Mouse (Mus musculus) lung, adult 2 months (tissue): ENCODE results near the gene Gm45140. TPM values are rescaled to one million over a fixed set of nuclear protein-coding genes. Genes with fewer than 3 reads are reported as not detected.
"Not testable (repeated sequence)": the region's sequence is repeated elsewhere in the genome, so short reads cannot be mapped to it uniquely, and the experiment has no call there.

Experiments
- DNase-seq: peaks from one replicate; pipeline ENCODE4 v3.0.0; 2022
- H3K4me1 ChIP-seq: fragments of 200-500 bp; 2 replicates; pipeline ENCODE4 v1.6.1; 2011; ENCODE audit warnings: low read length; ENCODE audit not compliant: control insufficient read depth, insufficient read depth
- H3K4me3 ChIP-seq: fragments of 200-500 bp; replicated peaks from 2 replicates; pipeline ENCODE3; 2011; ENCODE audit warnings: low read depth, mild to moderate bottlenecking, control low read depth, low read length; ENCODE audit errors: extremely low read depth
- CTCF ChIP-seq: fragments of 200-500 bp; IDR thresholded peaks from 2 replicates; pipeline ENCODE4 v1.5.1; 2011; ENCODE audit warnings: mild to moderate bottlenecking, low read length, control low read depth; ENCODE audit not compliant: insufficient read depth
- POLR2A ChIP-seq: fragments of 200-500 bp; IDR thresholded peaks from 2 replicates; pipeline ENCODE4 v1.6.1; 2011; ENCODE audit warnings: low read depth, mild to moderate bottlenecking, control low read depth, low read length, borderline replicate concordance; ENCODE audit errors: extremely low read depth
- WGBS: fragments of 180-500 bp; shearing (Covaris S2); methylation state at CpG from one replicate; pipeline ENCODE4 v1.1.7; 2018; 5-methylcytosine and 5-hydroxymethylcytosine counted together
- polyA plus RNA-seq: library from polyadenylated mRNA; depleted of rRNA; stranded (reverse); fragments of >200 nt; gene quantifications from 2 replicates; pipeline ENCODE4 v1.2.3, GENCODE M21; 2012

Gene Gm45140
- polyA plus RNA-seq, 1 experiment: 0.47 TPM

DNA sequence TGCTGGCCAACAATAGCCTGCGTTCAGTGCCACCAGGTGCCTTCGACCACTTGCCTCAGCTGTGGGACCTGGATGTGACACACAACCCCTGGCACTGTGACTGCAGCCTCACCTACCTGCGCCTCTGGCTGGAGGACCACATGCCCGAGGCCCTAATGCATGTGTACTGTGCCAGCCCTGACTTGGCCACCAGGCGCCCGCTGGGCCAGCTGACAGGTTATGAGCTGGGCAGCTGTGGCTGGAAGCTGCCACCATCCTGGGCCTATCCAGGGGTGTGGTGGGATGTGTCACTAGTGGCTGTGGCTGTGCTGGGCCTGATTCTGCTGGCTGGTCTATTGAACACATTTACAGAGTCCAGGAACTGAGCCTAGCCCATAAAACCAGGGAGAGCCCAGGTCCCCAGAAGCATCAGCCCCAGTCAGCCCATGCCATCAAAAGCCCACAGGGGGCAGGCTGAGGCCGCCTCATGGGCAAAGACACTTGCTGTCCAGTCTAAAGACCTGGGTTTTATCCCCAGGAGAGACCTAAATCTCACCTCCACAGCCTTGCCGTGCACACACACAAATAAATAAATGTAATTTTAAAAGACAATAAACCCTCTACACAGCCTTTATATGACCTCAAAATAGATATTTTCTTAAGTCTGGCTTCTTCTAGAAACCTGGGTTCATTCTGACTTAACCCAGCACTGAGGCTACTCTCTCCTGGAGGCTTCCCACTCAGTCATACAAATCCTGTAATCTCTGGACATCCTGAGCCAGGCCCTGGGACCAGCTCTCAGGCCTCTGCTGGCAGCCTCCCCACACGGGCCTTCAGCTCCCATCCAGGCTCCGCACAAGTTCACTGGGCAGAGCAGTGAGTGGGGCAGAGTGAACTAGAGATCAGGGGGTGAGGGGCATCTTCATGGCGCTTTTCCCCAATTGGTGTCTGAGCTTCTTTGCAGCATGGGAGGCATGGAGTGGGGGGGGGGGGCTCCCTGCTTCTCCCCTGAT, 56.1 kb downstream of the Gm45140 start:
- peak; percentile 37 for TF ChIP-seq CTCF
- TF ChIP-seq POLR2A: no peak
- Histone ChIP-seq H3K4me1 (no peaks in the 10 kb centered on the region), H3K4me3 (no peak overlapping the region)
- DNase-seq: no peak
- WGBS: 86% methylated on average over 11 of the region's 11 CpGs

DNA sequence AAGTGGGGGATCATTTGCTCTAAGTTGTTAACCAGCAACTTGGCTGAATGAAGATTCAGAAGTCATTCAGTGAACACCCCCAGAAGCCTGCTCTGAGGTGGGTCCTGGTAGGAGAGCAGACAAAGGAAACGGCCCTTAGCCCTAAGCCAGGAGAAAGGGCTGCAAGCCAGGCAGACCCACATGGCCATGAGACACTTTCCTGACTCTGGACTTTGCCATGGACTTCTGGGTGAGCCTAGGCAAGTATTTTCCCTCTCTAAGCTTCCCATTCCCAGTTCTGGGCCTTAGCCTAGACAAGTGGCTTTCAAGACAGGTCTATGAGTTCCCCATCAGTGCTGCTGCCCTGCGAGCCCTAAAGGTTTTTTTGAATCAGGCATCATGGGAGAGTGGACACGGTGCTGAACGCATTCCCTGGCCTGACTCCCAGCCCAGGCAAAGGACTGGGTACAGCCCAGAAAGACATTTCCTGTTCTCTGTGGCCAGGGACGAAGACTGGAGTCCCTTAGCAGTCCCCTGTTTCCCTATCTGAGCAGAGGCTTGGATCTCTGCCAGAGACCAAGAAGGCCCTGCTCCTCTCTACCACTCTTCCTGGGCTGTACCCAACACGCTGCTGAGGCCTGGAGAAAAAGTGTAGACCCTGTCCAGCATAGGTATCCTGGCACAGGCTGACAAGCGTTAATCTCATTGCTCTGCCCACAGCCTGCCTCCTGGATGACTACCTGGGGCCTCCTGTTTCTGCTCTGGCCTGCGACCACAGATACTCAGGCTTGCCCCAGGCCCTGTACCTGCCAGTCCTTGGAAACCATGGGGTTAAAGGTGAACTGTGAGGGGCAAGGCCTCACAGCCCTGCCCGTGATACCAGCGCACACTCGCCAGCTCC, 57.1 kb downstream of the Gm45140 start:
- H3K4me1 ChIP-seq: no peaks in the 10 kb centered on the region
- H3K4me3 ChIP-seq: no peak overlapping the region
- TF ChIP-seq POLR2A: no peak
- TF ChIP-seq CTCF: no peak
- DNase-seq: no peak
- 51% methylated on average over 11 of the region's 11 CpGs for WGBS

DNA sequence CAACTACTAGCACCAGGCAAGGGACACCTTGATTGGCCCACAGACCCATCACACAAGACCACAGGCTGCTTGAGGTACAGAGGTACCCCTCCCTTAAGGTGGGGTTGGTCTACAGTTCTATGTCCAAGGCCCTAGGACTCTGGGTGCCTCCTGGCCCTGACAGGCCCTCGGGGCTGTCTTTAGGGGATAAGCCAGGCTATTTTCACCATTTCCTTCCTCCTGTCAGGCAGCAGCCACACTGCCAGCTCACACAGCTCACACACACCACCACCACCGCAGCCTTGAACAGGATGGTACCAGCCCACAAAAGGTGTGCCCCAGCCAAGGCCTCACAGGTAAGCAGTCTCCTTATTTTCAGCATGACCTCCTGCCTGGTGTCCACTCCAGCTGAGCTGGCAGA, 57.8 kb downstream of the Gm45140 start, which contains the start of gene Gp9:
Gene Gp9 (plus strand): TSS at position 231 of the 400 bp plus-strand sequence.
- no peaks in the 10 kb centered on the region for H3K4me1 ChIP-seq
- WGBS: 34% methylated on average over 2 of the region's 2 CpGs
- no peak for DNase-seq
- no peak for TF ChIP-seq POLR2A
- no peak for TF ChIP-seq CTCF
- H3K4me3 ChIP-seq: no peak within 1 kb of the TSS

DNA sequence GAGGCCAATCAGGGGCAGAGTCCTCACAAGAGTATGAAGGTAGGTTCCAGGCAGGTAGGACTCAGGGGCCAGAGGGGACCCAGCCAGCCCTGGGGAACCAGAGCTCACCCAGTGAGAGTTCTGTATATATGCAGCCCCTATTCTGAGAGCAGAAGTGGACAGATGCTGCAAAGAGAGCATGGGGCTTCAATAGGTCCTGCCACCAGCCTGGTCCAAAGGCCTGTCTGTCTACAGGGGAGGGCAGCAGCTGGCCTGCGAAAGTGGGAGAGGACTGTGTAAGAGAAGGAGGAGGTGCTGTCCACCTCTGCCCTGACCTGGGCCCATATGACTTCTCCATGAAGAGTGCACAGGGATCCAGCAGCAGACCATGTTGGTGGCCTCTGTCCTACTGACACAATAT, 58.9 kb downstream of the Gm45140 start:
- 86% methylated on average over 1 of the region's 1 CpGs for WGBS
- no peak for DNase-seq
- no peak overlapping the region for H3K4me3 ChIP-seq
- H3K4me1 ChIP-seq: no peaks in the 10 kb centered on the region
- TF ChIP-seq POLR2A (no peak), CTCF (no peak)

DNA sequence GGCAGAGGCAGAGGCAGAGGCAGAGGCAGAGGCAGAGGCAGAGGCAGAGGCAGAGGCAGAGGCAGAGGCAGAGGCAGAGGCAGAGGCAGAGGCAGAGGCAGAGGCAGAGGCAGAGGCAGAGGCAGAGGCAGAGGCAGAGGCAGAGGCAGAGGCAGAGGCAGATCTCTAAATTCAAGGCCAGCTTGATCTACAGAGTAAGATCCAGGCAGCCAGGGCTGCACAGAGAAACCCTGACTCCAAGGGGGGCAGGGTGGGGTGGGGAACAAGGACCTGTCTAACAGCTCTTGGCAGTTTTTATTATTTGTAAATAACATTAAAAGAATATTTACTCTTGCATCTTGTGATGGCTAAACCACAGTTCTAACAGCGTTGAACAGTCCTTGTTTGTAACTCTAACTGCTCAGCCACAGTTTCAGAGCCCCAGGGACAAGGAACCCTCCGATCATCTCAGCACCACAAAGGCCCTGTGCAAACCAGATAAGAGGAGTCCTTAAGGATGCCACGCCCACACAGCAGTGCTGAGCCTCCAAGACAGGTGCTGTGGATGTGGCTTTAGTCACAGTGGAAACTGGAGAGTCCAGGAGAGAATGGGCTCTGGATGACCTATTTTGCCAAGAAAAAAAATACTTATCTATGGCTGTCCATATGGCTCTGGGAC, 59.9 kb downstream of the Gm45140 start:
- no peaks in the 10 kb centered on the region for H3K4me1 ChIP-seq
- 43% methylated on average over 3 of the region's 3 CpGs for WGBS
- H3K4me3 ChIP-seq: no peak overlapping the region
- no peak for DNase-seq
- TF ChIP-seq CTCF (no peak), POLR2A (no peak)

DNA sequence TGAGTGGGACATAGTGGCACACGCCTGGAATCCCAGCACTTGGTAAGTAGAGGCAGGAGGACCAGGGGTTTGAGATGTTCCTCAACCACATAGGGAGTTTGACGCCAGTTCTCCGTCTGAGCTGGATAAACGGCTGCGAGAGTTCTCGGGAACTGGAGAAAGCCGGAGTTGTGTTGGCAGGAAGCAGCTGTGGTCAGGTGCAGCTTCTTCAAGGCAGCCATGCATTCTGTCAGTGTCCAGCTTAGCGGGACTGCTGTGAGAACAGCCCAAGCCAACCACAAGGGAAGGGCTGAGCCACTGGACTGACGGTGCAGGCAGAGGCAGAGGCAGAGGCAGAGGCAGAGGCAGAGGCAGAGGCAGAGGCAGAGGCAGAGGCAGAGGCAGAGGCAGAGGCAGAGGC, 60.7 kb downstream of the Gm45140 start:
- WGBS: 71% methylated on average over 9 of the region's 9 CpGs
- no peak for DNase-seq
- no peak for TF ChIP-seq CTCF
- TF ChIP-seq POLR2A: no peak
- Histone ChIP-seq H3K4me3 (no peak overlapping the region), H3K4me1 (no peaks in the 10 kb centered on the region)

DNA sequence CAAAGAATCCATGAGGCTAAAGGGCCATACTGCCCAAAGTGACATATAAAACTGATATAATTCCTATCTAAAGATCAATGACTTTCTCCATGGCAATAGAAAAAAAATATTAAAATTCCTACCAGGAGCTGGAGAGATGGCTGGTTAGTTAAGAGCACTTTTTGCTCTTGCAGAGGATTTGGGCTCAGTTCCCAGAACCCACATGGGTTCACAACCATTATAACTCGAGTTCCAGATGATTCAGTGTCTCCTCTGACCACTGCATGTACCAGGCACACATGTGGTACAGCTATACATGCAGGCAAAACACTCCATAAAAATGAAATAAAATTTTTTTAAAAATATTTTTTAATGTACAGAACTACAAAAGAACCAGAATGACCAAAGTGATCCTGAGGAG, 61.1 kb downstream of the Gm45140 start:
- Histone ChIP-seq H3K4me3 (no peak overlapping the region), H3K4me1 (no peaks in the 10 kb centered on the region)
- no peak for DNase-seq
- 16% methylated on average over 1 of the region's 1 CpGs for WGBS
- no peak for TF ChIP-seq POLR2A
- TF ChIP-seq CTCF: no peak

DNA sequence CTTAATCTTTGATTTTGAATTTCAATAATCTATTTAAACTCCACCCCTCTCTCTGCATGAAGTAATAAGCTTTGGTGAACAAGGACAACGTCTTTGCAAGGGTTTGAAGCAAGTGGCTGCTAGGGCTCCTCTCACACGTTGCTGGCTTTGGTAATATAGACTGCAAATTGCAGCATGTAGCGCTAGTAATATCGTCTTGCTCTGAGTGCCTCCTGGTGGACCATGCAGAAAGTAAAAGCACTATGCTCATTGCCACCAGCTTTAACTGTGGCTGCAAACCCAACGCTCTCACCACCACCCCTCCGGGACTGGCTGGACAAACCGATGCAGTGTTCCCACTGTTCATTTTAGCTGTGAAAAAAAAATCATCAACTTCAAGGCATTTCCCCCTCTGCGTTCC, 65.0 kb downstream of the Gm45140 start:
- no peaks in the 10 kb centered on the region for H3K4me1 ChIP-seq
- TF ChIP-seq POLR2A: no peak
- no peak for TF ChIP-seq CTCF
- WGBS: 44% methylated on average over 8 of the region's 8 CpGs
- no peak overlapping the region for H3K4me3 ChIP-seq
- no peak for DNase-seq

DNA sequence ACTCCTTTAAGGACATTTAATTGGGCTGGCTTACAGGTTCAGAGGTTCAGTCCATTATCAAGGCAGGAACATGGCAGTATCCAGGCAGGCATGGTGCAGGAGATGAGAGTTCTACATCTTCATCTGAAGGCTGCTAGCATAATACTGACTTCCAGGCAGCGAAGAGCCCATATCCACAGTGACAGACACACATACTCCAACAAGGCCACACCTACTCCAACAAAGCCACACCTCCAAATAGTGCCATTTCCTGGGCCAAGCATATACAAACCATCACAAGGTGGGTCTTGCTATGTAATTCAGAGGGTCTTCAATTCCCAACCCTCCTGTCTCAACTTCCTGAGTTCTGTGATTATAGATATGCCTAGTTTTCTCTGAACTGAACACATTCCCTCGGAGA, 71.3 kb downstream of the Gm45140 start:
- H3K4me1 ChIP-seq, H3K4me3 ChIP-seq, DNase-seq: not testable (repeated sequence)
- 89% methylated on average over 2 of the region's 2 CpGs for WGBS
